Mouse (Mus musculus) heart, embryonic 14.5 days (tissue): ENCODE results near the gene Dzip1l. TPM values are rescaled to one million over a fixed set of nuclear protein-coding genes. Genes with fewer than 3 reads are reported as not detected.

Experiments
- ATAC-seq: fragments of 200-750 bp; cut with Nextera tagmentation; 2 replicates; pipeline ENCODE4 v1.8.0; 2017; ENCODE audit warnings: low read depth, moderate TSS enrichment; ENCODE audit not compliant: insufficient number of reproducible peaks, insufficient read depth, low FRiP score
- H3K27ac ChIP-seq, 2 experiments: fragments of 200-500 bp in 1 of 2; fragments of 300-500 bp in 1 of 2; sonication (generic) in 1 of 2; replicated peaks in 1 of 2; 2 replicates each; pipeline ENCODE4 v1.5.1; 2012 to 2014; ENCODE audit warnings: low read depth in 2 of 2, low read length in 2 of 2, control low read depth in 1 of 2, mild to moderate bottlenecking in 1 of 2, mixed read lengths in 1 of 2; ENCODE audit not compliant: control insufficient read depth in 1 of 2, insufficient read depth in 1 of 2
- H3K27me3 ChIP-seq: fragments of 300-500 bp; sonication (generic); 2 replicates; pipeline ENCODE4 v1.6.1; 2014; ENCODE audit warnings: mild to moderate bottlenecking, low read length, control low read depth; ENCODE audit not compliant: control insufficient read depth, insufficient read depth
- H3K36me3 ChIP-seq: fragments of 300-500 bp; sonication (generic); 2 replicates; pipeline ENCODE4 v1.6.1; 2014; ENCODE audit warnings: mild to moderate bottlenecking, control low read depth, low read length, mixed read lengths; ENCODE audit not compliant: control insufficient read depth, insufficient read depth
- H3K4me1 ChIP-seq, 2 experiments: fragments of 200-500 bp in 1 of 2; fragments of 300-500 bp in 1 of 2; sonication (generic) in 1 of 2; 2 replicates each; pipeline ENCODE4 v1.6.1; 2012 to 2014; ENCODE audit warnings: low read length in 2 of 2, control low read depth in 1 of 2, mixed read lengths in 1 of 2; ENCODE audit not compliant: control insufficient read depth in 2 of 2, insufficient read depth in 2 of 2
- H3K4me2 ChIP-seq: fragments of 300-500 bp; sonication (generic); 2 replicates; pipeline ENCODE4 v1.6.1; 2014; ENCODE audit warnings: mild to moderate bottlenecking, low read length
- H3K4me3 ChIP-seq, 2 experiments: fragments of 200-500 bp in 1 of 2; fragments of 300-500 bp in 1 of 2; sonication (generic) in 1 of 2; 2 replicates each; pipeline ENCODE4 v1.5.1; 2012 to 2014; ENCODE audit warnings: low read length in 2 of 2, mild to moderate bottlenecking in 2 of 2, control low read depth in 1 of 2, low read depth in 1 of 2, moderate library complexity in 1 of 2; ENCODE audit not compliant: control insufficient read depth in 1 of 2, insufficient read depth in 1 of 2
- H3K9ac ChIP-seq: fragments of 300-500 bp; sonication (generic); 2 replicates; pipeline ENCODE4 v1.6.1; 2014; ENCODE audit warnings: mild to moderate bottlenecking, low read length
- H3K9me3 ChIP-seq: fragments of 300-500 bp; sonication (generic); 2 replicates; pipeline ENCODE4 v1.6.1; 2016; ENCODE audit warnings: low read length, control low read depth; ENCODE audit not compliant: control insufficient read depth
- WGBS: fragments of 180-500 bp; shearing (Covaris S2); extraction: QIAGEN DNeasy Blood & Tissue Kit; methylation state at CpG from one replicate; pipeline ENCODE4 v1.1.7; 2014; 5-methylcytosine and 5-hydroxymethylcytosine counted together
- polyA plus RNA-seq: library from polyadenylated mRNA; unstranded; fragments of >200 nt; fragmentation: Nextera tagmentation; extraction: Ambion mirVana; gene quantifications from 2 replicates; pipeline ENCODE4 v1.2.1, GENCODE M21; 2014

Dzip1l gene
- polyA plus RNA-seq, 1 experiment from 2014 or later = 14.6 TPM

GRCm38 (mm10) chr9:99631781-99632180 is 2.5 kb downstream of the Dzip1l start:
- 52% methylated on average over 2 of the region's 2 CpGs for WGBS
- H3K4me1 ChIP-seq = peaks cover 7 to 27% of the 10 kb centered on the region in 2 experiments
- H3K9me3 ChIP-seq = peaks cover 3% of the 10 kb centered on the region; the same call in 1 of the 2 replicates
- H3K27me3 ChIP-seq = no peaks in the 10 kb centered on the region
- peaks cover 42% of the 10 kb centered on the region for H3K36me3 ChIP-seq
- ATAC-seq = no peak
- H3K9ac ChIP-seq = 0 out of 2 replicates have a peak overlapping the region, but pooled peaks have one; percentile 80
- peak overlapping the region in 1 of 2 experiments; percentile 0; a peak in 1 of 4 replicates for H3K4me3 ChIP-seq
- peak overlapping the region; percentile 71 for H3K4me2 ChIP-seq
- H3K27ac ChIP-seq = no peak overlapping the region

GRCm38 (mm10) chr9:99632264-99632663 is 3.0 kb downstream of the Dzip1l start:
- ATAC-seq = no peak
- H3K27ac ChIP-seq = no peak overlapping the region
- peaks cover 3% of the 10 kb centered on the region; the same call in 1 of the 2 replicates for H3K9me3 ChIP-seq
- 62% methylated on average over 8 of the region's 8 CpGs for WGBS
- H3K36me3 ChIP-seq = peaks cover 46% of the 10 kb centered on the region
- peak overlapping the region; percentile 71; the same call in 1 of the 2 replicates for H3K4me2 ChIP-seq
- H3K4me1 ChIP-seq = peaks cover 7 to 27% of the 10 kb centered on the region in 2 experiments
- no peaks in the 10 kb centered on the region for H3K27me3 ChIP-seq
- 0 out of 4 replicates have a peak overlapping the region, but pooled peaks of 1 of the 2 experiments have one; percentile 0 for H3K4me3 ChIP-seq
- H3K9ac ChIP-seq = no peak overlapping the region

- Histone ChIP-seq H3K9ac (no peak overlapping the region), H3K27me3 (no peaks in the 10 kb centered on the region), H3K9me3 (no peaks in the 10 kb centered on the region), H3K4me3 (no peak overlapping the region), H3K4me1 (peaks cover 5 to 8% of the 10 kb centered on the region in 2 experiments; a peak in 3 of 4 replicates), H3K4me2 (no peak overlapping the region), H3K36me3 (peaks cover 85% of the 10 kb centered on the region), H3K27ac (no peak overlapping the region)
- no peak for ATAC-seq
- WGBS = 88% methylated on average over 1 of the region's 1 CpGs
Measured at GRCm38 (mm10) chr9:99636776-99637175, 7.5 kb downstream of the Dzip1l start.

- H3K36me3 ChIP-seq = peaks cover 90% of the 10 kb centered on the region
- no peak overlapping the region for H3K27ac ChIP-seq
- H3K9me3 ChIP-seq = no peaks in the 10 kb centered on the region
- H3K27me3 ChIP-seq = no peaks in the 10 kb centered on the region
- no peak overlapping the region for H3K9ac ChIP-seq
- WGBS = 94% methylated on average over 17 of the region's 17 CpGs
- H3K4me1 ChIP-seq = peaks cover 4% of the 10 kb centered on the region in 2 experiments; a peak in 2 of 4 replicates
- no peak overlapping the region for H3K4me3 ChIP-seq
- ATAC-seq = no peak
- no peak overlapping the region for H3K4me2 ChIP-seq
Measured at GRCm38 (mm10) chr9:99637227-99637626, 7.9 kb downstream of the Dzip1l start.

GRCm38 (mm10) chr9:99637736-99638135 is 8.4 kb downstream of the Dzip1l start:
- no peak for ATAC-seq
- no peaks in the 10 kb centered on the region for H3K4me1 ChIP-seq
- H3K4me3 ChIP-seq = no peak overlapping the region
- no peak overlapping the region for H3K4me2 ChIP-seq
- no peaks in the 10 kb centered on the region for H3K27me3 ChIP-seq
- H3K27ac ChIP-seq = no peak overlapping the region
- no peaks in the 10 kb centered on the region for H3K9me3 ChIP-seq
- 91% methylated on average over 13 of the region's 13 CpGs for WGBS
- peaks cover 90% of the 10 kb centered on the region for H3K36me3 ChIP-seq
- H3K9ac ChIP-seq = no peak overlapping the region

- no peaks in the 10 kb centered on the region for H3K9me3 ChIP-seq
- H3K36me3 ChIP-seq = peaks cover 87% of the 10 kb centered on the region
- 84% methylated on average over 5 of the region's 5 CpGs for WGBS
- no peak for ATAC-seq
- H3K27me3 ChIP-seq = no peaks in the 10 kb centered on the region
- H3K27ac ChIP-seq = no peak overlapping the region
- H3K4me2 ChIP-seq = no peak overlapping the region
- no peak overlapping the region for H3K9ac ChIP-seq
- H3K4me1 ChIP-seq = no peaks in the 10 kb centered on the region
- H3K4me3 ChIP-seq = no peak overlapping the region
Measured at GRCm38 (mm10) chr9:99639957-99640356, 10.7 kb downstream of the Dzip1l start.

- WGBS = 89% methylated on average over 6 of the region's 6 CpGs
- Histone ChIP-seq H3K27ac (no peak overlapping the region), H3K4me1 (no peaks in the 10 kb centered on the region), H3K9ac (no peak overlapping the region), H3K36me3 (peaks cover 91% of the 10 kb centered on the region), H3K27me3 (no peaks in the 10 kb centered on the region), H3K4me2 (no peak overlapping the region), H3K4me3 (no peak overlapping the region), H3K9me3 (no peaks in the 10 kb centered on the region)
- no peak for ATAC-seq
Measured at GRCm38 (mm10) chr9:99645416-99645815, 16.1 kb downstream of the Dzip1l start.

- no peak overlapping the region for H3K4me3 ChIP-seq
- ATAC-seq = no peak
- H3K36me3 ChIP-seq = peaks cover 95% of the 10 kb centered on the region
- no peaks in the 10 kb centered on the region for H3K9me3 ChIP-seq
- H3K4me1 ChIP-seq = no peaks in the 10 kb centered on the region
- H3K27ac ChIP-seq = no peak overlapping the region
- no peak overlapping the region for H3K4me2 ChIP-seq
- no peaks in the 10 kb centered on the region for H3K27me3 ChIP-seq
- 91% methylated on average over 6 of the region's 6 CpGs for WGBS
- no peak overlapping the region for H3K9ac ChIP-seq
Measured at GRCm38 (mm10) chr9:99646102-99646501, 16.8 kb downstream of the Dzip1l start.
